Mouse (Mus musculus) c-Kit-negative CD71-positive TER-119-positive erythroid progenitor cells, embryonic 14.5 days (primary cell): ENCODE data around the gene Idh1.

Source experiments
- DNase-seq: peaks from one replicate; pipeline ENCODE4 v3.0.0-alpha.2; 2013; ENCODE audit warnings: low read depth, low spot score

Idh1 gene

GRCm38 (mm10) chr1:65113536-65114172, 72.6 kb downstream of the Idh1 start:
- DNase-seq, result no peak

- DNase-seq, result no peak
Observed at GRCm38 (mm10) chr1:65112807-65113196, 73.5 kb downstream of the Idh1 start.

GRCm38 (mm10) chr1:65112031-65112806, 74.1 kb downstream of the Idh1 start:
- peak; percentile 54 for DNase-seq

DNA sequence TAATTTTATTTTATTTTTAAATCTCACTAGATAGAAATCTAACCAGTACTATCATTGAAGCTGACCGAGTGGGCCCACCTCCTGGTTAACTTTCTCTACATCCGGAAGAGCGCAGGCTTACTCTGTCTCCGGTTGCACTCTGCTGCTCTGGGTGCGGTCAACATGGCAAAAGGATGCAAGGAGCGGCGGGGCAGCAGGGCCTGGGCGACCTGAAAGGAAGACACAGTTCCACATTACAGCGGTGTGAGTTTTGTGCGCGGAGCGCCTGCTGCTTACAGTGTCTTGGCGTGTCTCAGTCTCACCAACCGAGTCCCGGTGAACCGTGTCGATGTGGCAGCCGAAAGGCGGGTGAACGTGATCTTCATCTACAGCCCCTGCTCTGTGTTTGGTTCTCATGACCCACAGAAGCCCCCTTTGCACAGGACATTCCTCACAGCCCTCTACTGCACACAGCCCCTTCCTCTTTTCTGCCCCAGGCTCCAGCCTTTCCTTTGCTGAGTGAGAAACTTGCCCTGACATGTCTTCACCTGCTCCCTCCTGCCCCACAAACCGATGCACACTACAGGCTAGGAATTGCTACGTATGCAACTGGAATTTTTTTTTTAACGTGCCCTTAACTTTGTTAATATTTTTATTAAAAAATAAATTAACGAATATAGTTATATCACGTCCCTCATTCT, 76.4 kb downstream of the Idh1 start:
- DNase-seq, result no peak

GRCm38 (mm10) chr1:65109196-65109595, 77.1 kb downstream of the Idh1 start:
- DNase-seq, result no peak
